Mouse (Mus musculus) left cerebral cortex, adult 18-20 months (tissue): ENCODE measurements at regions not wholly inside any gene's neighbourhood (a gene's known extent, or its start where the extent isn't known, plus 50 kb on each side); places are given as distances from the start of the nearest gene placed in this dataset.
A peak's percentile ranks its signal among the peaks of the same experiment; 100 is the strongest.

Source experiments
- DNase-seq, 2 experiments: peaks; one replicate each; pipeline ENCODE4 v3.0.0; 2021 to 2022; ENCODE audit warnings: low spot score in 2 of 2, mixed read lengths in 1 of 2

DNA sequence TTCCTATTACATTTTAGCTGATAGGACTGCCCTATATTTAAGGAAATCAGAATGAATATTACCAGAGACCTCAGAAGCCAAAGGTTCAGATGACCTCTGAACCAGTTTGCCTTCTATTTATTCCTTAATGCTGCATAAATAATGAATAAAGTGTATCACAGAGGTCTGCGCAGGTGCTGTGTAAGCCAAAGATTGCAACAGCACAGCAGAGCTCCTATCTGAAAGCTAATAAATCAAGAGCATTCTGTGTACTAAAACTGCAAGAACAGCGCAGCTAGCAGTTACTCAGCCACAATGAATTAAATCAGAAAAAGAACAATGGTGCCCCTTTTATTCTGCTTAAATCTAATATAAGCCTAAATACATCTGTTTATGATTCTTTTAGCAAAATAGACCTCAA lies 1208.5 kb downstream of the Rapgef2 start:
- DNase-seq: no peak

DNA sequence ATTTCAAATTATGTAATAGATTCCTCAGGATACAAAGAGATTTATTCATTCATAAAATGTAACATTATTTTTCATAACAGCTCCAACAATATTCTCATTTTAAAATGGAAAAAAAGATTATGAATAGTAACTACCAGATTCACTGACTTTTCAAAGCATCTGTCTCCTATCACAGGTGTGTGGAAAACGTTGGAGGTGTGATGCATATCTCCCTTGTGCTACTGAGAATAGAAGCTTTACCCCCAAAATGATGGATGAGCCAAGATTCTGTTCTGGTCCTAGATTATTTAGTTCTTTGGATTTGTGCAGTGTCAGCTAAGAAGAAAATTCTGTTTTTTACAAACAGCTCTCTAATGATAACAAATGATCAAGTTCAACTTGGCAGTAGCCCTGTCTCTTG lies 1209.0 kb downstream of the Rapgef2 start:
- DNase-seq: no peak

DNA sequence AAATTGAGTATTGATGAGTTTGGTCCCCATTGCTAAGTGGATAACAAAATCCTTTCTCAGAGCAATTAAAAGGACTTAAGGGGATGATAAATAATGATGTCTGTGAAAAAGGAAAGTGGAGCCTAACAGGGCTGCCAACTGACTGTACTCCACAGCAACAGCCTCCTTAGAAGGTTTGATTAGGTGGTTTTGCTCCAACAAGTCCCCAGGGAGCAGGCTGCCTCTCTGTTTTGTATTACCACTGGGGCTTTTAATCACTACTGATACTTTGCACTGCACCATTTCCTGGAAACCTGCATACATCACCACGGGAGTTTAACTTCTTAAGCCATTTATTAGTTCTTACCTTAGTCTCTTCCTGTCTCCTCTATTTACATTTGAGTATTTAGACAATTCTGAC lies 1213.3 kb downstream of the Rapgef2 start:
- DNase-seq: no peak

GRCm38 (mm10) chr3:78067113-78067639 lies 1219.1 kb downstream of the Rapgef2 start:
- DNase-seq: no peak

- DNase-seq: no peak
Observed at GRCm38 (mm10) chr3:78066336-78066735, 1220.0 kb downstream of the Rapgef2 start.

- DNase-seq: no peak
Observed at GRCm38 (mm10) chr3:78062549-78062948, 1223.8 kb downstream of the Rapgef2 start.

DNA sequence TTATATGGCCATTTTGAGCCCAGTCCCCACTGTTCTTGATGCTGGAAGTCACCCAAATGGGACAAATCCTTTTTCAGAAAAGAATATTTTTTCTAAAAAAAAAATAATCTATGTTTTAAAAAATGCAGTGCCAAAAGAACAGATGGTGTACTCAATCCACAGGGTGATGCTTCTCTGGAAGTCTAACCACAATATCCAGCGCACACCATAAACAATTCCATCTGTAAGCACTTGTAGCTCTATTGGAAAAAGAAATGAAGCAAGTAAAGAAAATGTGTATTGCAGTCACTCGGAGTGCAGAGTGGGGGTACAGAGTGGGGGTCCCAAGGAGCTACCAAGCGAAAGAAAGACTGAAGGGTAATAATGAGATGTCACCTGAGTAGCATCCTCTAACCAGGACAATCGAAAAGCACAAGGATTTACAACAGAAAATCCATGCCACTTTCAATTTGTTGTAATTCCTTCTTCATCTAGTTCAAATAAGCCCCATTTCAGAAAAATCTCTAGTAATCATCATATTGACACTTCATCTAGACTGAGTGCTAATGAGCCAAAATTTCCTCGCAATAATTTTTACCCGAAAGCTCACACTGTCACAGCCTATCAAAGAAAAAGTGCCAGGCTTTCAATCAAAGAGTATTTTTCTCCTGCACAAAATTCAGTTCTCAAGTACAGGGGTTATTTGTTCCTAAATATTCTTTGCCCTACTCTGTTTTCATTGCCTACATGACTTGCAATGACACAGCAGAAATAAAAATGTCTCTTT lies 1226.3 kb downstream of the Rapgef2 start:
- peak in 1 of 2 experiments; percentile 10 for DNase-seq
